Mouse (Mus musculus): ENCODE results near the gene Selenos. TPM values are rescaled to one million over a fixed set of nuclear protein-coding genes. Genes with fewer than 3 reads are reported as not detected.

Selenos gene
- total RNA-seq, 1 experiment: 82.1 TPM

DNA sequence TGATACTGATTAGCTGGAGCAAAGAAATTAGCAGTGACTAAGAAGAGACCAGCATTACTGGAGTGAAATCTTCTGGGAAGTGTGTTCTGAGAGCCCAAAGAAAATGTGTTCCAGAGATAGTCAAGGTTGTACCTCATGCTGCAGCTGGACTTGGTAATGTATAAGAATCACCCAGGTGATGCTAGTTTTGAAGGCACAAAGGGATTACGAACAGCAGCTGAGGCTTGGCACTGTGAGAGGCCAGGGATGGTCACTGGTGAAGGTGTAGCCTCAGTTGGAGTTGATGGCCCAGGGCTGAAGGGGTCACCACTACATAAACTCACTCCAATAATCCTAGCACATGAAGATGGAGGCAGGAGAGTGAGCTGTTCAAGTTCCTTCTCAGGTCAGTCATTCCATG, 20.7 kb upstream of the Selenos start, which contains the start of gene Snrpa1:
Snrpa1 (plus strand) TSS at position 301 of the 400 bp plus-strand sequence.
- DNase-seq (ENCODE audit: low read depth, low spot score): no peak
- no peak within 1 kb of the TSS for H3K27ac ChIP-seq (ENCODE audit: insufficient read depth, low read depth, low read length, poor library complexity, severe bottlenecking)
- in situ Hi-C loops (cut with MboI; ENCODE audit: low sequenced_read_pairs in 2 of 2, unreplicated experiment in 2 of 2): no loop called here

GRCm38 (mm10) chr7:66060066-66060956, 19.1 kb upstream of the Selenos start:
- Histone ChIP-seq H3K4me3 (ENCODE audit: insufficient read depth in 1 of 2, low read depth in 1 of 2, low read length in 2 of 2, poor library complexity in 1 of 2, severe bottlenecking in 1 of 2) (peak overlapping the region; percentile 86 to 96), H3K9me3 (ENCODE audit: control insufficient read depth, insufficient read depth, low read depth, low read length) (no peaks in the 10 kb centered on the region), H3K4me1 (ENCODE audit: control insufficient read depth in 2 of 2, insufficient read depth in 2 of 2, low read length in 2 of 2, poor library complexity in 1 of 2) (no peaks in the 10 kb centered on the region), H3K36me3 (ENCODE audit: control insufficient read depth, insufficient read depth, low read length, poor library complexity, severe bottlenecking) (peaks cover 12% of the 10 kb centered on the region), H3K9ac (ENCODE audit: insufficient read depth, low read depth, low read length, poor library complexity, severe bottlenecking) (peak overlapping the region; percentile 98), H3K27ac (ENCODE audit: insufficient read depth, low read depth, low read length, poor library complexity, severe bottlenecking) (0 out of 2 replicates have a peak overlapping the region, but pooled peaks have one; percentile 26)
- in situ Hi-C loops (cut with MboI; ENCODE audit: low sequenced_read_pairs in 2 of 2, unreplicated experiment in 2 of 2): no loop called here
- peak; percentile 70 for DNase-seq (ENCODE audit: low read depth, low spot score)
- no peak for TF ChIP-seq CHD2 (IDR thresholded peaks at IDR 0.05; ENCODE audit: low read depth, low read length)
- peak; percentile 83 for TF ChIP-seq HCFC1 (IDR thresholded peaks at IDR 0.05; ENCODE audit: borderline replicate concordance, insufficient read depth, low read length)

More for the DNA sequence above, 20.7 kb upstream of the Selenos start, which contains the start of gene Snrpa1:
- Histone ChIP-seq H3K4me1 (ENCODE audit: control insufficient read depth in 2 of 2, insufficient read depth in 2 of 2, low read length in 2 of 2, poor library complexity in 1 of 2) (no peaks in the 10 kb centered on the region), H3K9me3 (ENCODE audit: control insufficient read depth, insufficient read depth, low read depth, low read length) (no peaks in the 10 kb centered on the region), H3K9ac (ENCODE audit: insufficient read depth, low read depth, low read length, poor library complexity, severe bottlenecking) (peak within 1 kb of the TSS; percentile 98), H3K36me3 (ENCODE audit: control insufficient read depth, insufficient read depth, low read length, poor library complexity, severe bottlenecking) (peaks cover 7% of the 10 kb centered on the region; the same call in 1 of the 2 replicates), H3K4me3 (ENCODE audit: insufficient read depth in 1 of 2, low read depth in 1 of 2, low read length in 2 of 2, poor library complexity in 1 of 2, severe bottlenecking in 1 of 2) (peak within 1 kb of the TSS; percentile 86 to 96)
- TF ChIP-seq HCFC1 (IDR thresholded peaks at IDR 0.05; ENCODE audit: borderline replicate concordance, insufficient read depth, low read length) (no peak), ZC3H11A (IDR thresholded peaks at IDR 0.05; ENCODE audit: borderline replicate concordance, low read depth, low read length) (no peak)

DNA sequence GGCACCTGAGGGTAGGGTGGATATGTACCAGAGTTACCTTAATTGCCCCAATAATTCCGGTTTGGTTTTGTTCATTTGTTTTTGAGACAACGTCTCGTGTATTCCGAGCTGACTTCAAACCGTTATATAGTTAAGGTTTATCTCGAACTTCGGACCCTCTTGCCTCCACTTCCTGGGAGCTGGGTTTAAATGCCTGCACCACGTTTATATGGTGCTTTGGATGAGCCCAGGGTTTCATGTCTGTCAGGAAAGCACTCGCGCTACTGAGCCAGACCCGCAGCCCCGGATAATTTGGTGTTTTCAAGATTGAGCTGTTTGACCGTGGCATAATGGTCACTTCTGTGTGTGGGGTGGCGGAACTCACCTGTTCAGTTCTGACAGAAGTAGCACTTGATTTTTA, 18.4 kb upstream of the Selenos start:
- peak; percentile 7 for DNase-seq (ENCODE audit: low read depth, low spot score)
- Histone ChIP-seq H3K36me3 (ENCODE audit: control insufficient read depth, insufficient read depth, low read length, poor library complexity, severe bottlenecking) (peaks cover 12% of the 10 kb centered on the region), H3K27ac (ENCODE audit: insufficient read depth, low read depth, low read length, poor library complexity, severe bottlenecking) (no peak overlapping the region), H3K4me3 (ENCODE audit: insufficient read depth in 1 of 2, low read depth in 1 of 2, low read length in 2 of 2, poor library complexity in 1 of 2, severe bottlenecking in 1 of 2) (peak overlapping the region; percentile 86 to 96), H3K9ac (ENCODE audit: insufficient read depth, low read depth, low read length, poor library complexity, severe bottlenecking) (peak overlapping the region; percentile 98), H3K4me1 (ENCODE audit: control insufficient read depth in 2 of 2, insufficient read depth in 2 of 2, low read length in 2 of 2, poor library complexity in 1 of 2) (no peaks in the 10 kb centered on the region), H3K9me3 (ENCODE audit: control insufficient read depth, insufficient read depth, low read depth, low read length) (no peaks in the 10 kb centered on the region)
- no peak for TF ChIP-seq ZNF384 (IDR thresholded peaks at IDR 0.05; ENCODE audit: low read depth, low read length)
- no peak for TF ChIP-seq ZC3H11A (IDR thresholded peaks at IDR 0.05; ENCODE audit: borderline replicate concordance, low read depth, low read length)
- no peak for TF ChIP-seq CHD2 (IDR thresholded peaks at IDR 0.05; ENCODE audit: low read depth, low read length)
- TF ChIP-seq HCFC1 (IDR thresholded peaks at IDR 0.05; ENCODE audit: borderline replicate concordance, insufficient read depth, low read length): no peak
- no peak for TF ChIP-seq MAFK (IDR thresholded peaks at IDR 0.05; ENCODE audit: insufficient read depth, low read depth, low read length)
- in situ Hi-C loops (cut with MboI; ENCODE audit: low sequenced_read_pairs in 2 of 2, unreplicated experiment in 2 of 2): no loop called here

DNA sequence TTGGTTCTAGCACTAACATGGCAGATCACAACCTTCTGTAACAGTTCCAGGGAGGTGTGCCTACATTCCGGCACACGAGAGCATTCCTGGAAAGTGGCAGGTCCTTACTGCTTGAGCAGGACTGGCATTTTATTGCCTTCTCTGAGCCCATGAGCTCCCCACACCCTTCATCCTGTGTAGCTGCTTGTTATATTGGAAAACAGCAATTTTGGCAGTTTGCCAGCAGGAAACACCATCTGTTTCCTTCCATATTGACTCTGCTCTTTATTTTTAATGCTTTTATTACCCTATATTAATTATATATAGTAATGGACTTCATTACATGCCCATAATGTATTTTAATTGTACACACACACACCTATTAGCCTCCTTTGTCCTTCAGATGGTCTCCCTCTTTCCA, 3.0 kb upstream of the Selenos start:
- H3K27ac ChIP-seq (ENCODE audit: insufficient read depth, low read depth, low read length, poor library complexity, severe bottlenecking): no peak overlapping the region
- no peak overlapping the region for H3K4me3 ChIP-seq (ENCODE audit: insufficient read depth in 1 of 2, low read depth in 1 of 2, low read length in 2 of 2, poor library complexity in 1 of 2, severe bottlenecking in 1 of 2)
- peaks cover 0 to 4% of the 10 kb centered on the region in 2 experiments; a peak in 1 of 4 replicates for H3K4me1 ChIP-seq (ENCODE audit: control insufficient read depth in 2 of 2, insufficient read depth in 2 of 2, low read length in 2 of 2, poor library complexity in 1 of 2)
- H3K9me3 ChIP-seq (ENCODE audit: control insufficient read depth, insufficient read depth, low read depth, low read length): no peaks in the 10 kb centered on the region
- H3K36me3 ChIP-seq (ENCODE audit: control insufficient read depth, insufficient read depth, low read length, poor library complexity, severe bottlenecking): peaks cover 18% of the 10 kb centered on the region
- DNase-seq (ENCODE audit: low read depth, low spot score): no peak
- in situ Hi-C loops (cut with MboI; ENCODE audit: low sequenced_read_pairs in 2 of 2, unreplicated experiment in 2 of 2): no loop called here
- no peak overlapping the region for H3K9ac ChIP-seq (ENCODE audit: insufficient read depth, low read depth, low read length, poor library complexity, severe bottlenecking)
- no peak for TF ChIP-seq ZNF384 (IDR thresholded peaks at IDR 0.05; ENCODE audit: low read depth, low read length)
- no peak for TF ChIP-seq MAFK (IDR thresholded peaks at IDR 0.05; ENCODE audit: insufficient read depth, low read depth, low read length)
- TF ChIP-seq ZC3H11A (IDR thresholded peaks at IDR 0.05; ENCODE audit: borderline replicate concordance, low read depth, low read length): no peak
- TF ChIP-seq HCFC1 (IDR thresholded peaks at IDR 0.05; ENCODE audit: borderline replicate concordance, insufficient read depth, low read length): no peak
- TF ChIP-seq CHD2 (IDR thresholded peaks at IDR 0.05; ENCODE audit: low read depth, low read length): no peak
